Mouse (Mus musculus): Measurements from ENCODE around the gene Camkv. TPM values are rescaled to one million over a fixed set of nuclear protein-coding genes. Genes with fewer than 3 reads are reported as not detected.
A peak's percentile ranks its signal among the peaks of the same experiment; 100 is the strongest.

Camkv gene
- polyA plus RNA-seq, 1 experiment from 2014 or later, result 25.1 TPM

DNA sequence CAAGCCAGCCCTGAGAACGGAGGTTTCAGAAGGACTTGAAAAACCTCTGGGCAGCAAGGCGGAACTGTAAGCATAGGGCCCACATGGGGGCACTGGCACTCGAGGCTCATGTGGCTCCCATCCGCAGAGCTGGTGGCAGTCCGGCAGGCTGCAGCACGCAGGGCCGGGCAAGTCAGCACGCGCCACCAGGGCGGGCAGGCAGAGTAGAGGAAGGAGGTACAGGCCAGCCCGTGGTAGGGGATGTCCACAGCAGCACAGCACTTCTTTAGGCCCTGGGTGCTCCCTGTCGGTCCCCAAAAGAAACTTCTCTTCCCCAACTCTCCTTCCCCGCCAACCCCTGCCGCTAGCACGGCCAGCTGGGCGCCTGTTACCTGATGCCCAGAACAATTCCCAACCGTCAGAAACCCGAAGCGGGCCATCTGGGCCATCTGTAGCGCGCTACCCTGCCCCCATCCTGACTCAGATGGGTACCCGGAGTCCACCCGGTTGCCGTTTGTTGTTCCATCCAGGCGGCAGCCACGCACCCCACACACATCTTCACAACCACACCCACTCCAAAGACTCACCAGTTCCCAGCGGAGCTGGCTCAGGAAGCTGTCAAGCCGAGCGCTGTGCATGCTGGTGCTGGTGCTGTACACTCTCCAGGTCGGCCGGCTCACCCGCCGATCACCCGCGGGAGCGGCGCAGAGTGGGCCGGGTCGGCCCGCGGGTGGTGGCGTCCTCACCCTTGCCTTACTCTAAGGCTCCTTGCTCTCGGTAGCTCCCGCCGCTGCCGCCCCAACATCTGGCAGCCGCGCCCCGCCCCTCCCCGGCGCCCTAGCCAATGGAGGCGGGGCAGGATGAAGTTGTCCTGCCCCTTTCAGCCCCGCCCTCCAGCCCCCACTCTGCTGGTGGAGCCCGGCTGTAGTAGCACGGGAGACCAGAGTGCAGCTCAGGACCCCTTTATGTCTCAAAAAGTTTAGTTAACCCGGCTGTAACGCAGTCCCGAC, 50.0 kb downstream of the Camkv start, which contains the start of gene Inka1:
Inka1 (minus strand) TSS at position 749 of the 989 bp plus-strand sequence.
- Histone ChIP-seq H3K4me1 (ENCODE audit: control insufficient read depth, insufficient read depth, low read length) (peaks cover 6% of the 10 kb centered on the region), H3K27me3 (replicated peaks; ENCODE audit: control insufficient read depth, insufficient read depth, low read length) (no peaks in the 10 kb centered on the region), H3K9ac (ENCODE audit: low read length) (peak within 1 kb of the TSS; percentile 56), H3K4me3 (ENCODE audit: low read depth, low read length) (peak within 1 kb of the TSS; percentile 49), H3K4me2 (ENCODE audit: low read length) (peak within 1 kb of the TSS; percentile 84), H3K27ac (ENCODE audit: low read depth, low read length) (no peak within 1 kb of the TSS), H3K9me3 (replicated peaks; ENCODE audit: control insufficient read depth, low read length) (no peaks in the 10 kb centered on the region), H3K36me3 (ENCODE audit: control insufficient read depth, insufficient read depth, low read length) (no peaks in the 10 kb centered on the region)
- peak; percentile 80 for ATAC-seq
- DNase-seq (ENCODE audit: low spot score), result peak; percentile 77
- WGBS, result under 1% methylated on average over 57 of the region's 58 CpGs

DNA sequence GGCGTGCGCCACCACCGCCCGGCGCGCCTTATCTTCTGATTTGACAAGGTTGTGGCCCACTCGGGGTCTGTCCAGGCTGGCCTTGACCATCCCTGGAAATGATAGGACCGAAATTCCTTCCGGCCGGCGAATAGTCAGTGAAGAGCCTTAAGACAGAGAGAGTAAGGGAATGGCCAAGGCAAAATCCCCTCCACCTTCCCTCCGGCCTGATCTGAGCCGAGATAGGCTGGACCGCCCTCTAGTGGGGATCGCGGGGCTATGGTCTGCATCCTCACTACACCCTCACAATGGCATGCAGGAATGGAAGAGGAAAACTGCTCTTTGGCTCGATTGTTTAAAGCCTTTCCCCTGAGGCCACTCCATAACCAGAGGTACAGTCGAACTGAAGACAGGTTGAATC, 50.9 kb downstream of the Camkv start:
- H3K9ac ChIP-seq (ENCODE audit: low read length), result no peak overlapping the region

DNA sequence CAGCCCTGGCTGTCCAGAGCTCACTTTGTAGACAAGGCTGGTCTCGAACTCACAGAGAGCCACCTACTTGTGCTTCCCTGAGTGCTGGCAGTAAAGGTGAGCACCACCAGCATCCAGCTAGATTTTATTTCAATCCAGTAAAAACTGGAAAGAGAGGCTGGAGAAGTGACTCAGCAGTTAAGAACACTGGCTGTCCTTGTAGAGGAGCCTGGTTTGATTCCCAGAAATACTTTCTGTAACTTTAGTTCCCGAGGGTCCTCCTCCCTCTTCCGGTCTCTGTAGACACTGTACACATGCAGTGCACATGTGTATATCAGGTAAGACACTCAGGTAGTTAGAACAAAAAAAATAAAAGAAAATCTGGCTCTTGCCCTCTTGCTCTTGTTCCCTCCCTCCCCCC, 52.5 kb downstream of the Camkv start:
- no peaks in the 10 kb centered on the region for H3K36me3 ChIP-seq (ENCODE audit: control insufficient read depth, insufficient read depth, low read length)
- H3K4me3 ChIP-seq (ENCODE audit: low read depth, low read length), result no peak overlapping the region
- H3K27ac ChIP-seq (ENCODE audit: low read depth, low read length), result no peak overlapping the region
- H3K9ac ChIP-seq (ENCODE audit: low read length), result no peak overlapping the region
- H3K4me2 ChIP-seq (ENCODE audit: low read length), result no peak overlapping the region
- WGBS, result 81% methylated on average over 3 of the region's 3 CpGs
- H3K9me3 ChIP-seq (replicated peaks; ENCODE audit: control insufficient read depth, low read length), result no peaks in the 10 kb centered on the region
- no peaks in the 10 kb centered on the region for H3K27me3 ChIP-seq (replicated peaks; ENCODE audit: control insufficient read depth, insufficient read depth, low read length)
- H3K4me1 ChIP-seq (ENCODE audit: control insufficient read depth, insufficient read depth, low read length), result peaks cover 4% of the 10 kb centered on the region
- no peak for ATAC-seq
- DNase-seq (ENCODE audit: low spot score), result no peak

More for the DNA sequence above, 50.9 kb downstream of the Camkv start:
- H3K36me3 ChIP-seq (ENCODE audit: control insufficient read depth, insufficient read depth, low read length), result no peaks in the 10 kb centered on the region
- WGBS, result 7% methylated on average over 18 of the region's 18 CpGs
- H3K4me3 ChIP-seq (ENCODE audit: low read depth, low read length), result peak overlapping the region; percentile 49; the same call in 1 of the 2 replicates
- no peaks in the 10 kb centered on the region for H3K9me3 ChIP-seq (replicated peaks; ENCODE audit: control insufficient read depth, low read length)
- DNase-seq (ENCODE audit: low spot score), result peak; percentile 83
- H3K4me2 ChIP-seq (ENCODE audit: low read length), result peak overlapping the region; percentile 84
- no peak overlapping the region for H3K27ac ChIP-seq (ENCODE audit: low read depth, low read length)
- peak; percentile 69 for ATAC-seq
- peaks cover 6% of the 10 kb centered on the region for H3K4me1 ChIP-seq (ENCODE audit: control insufficient read depth, insufficient read depth, low read length)
- no peaks in the 10 kb centered on the region for H3K27me3 ChIP-seq (replicated peaks; ENCODE audit: control insufficient read depth, insufficient read depth, low read length)

DNA sequence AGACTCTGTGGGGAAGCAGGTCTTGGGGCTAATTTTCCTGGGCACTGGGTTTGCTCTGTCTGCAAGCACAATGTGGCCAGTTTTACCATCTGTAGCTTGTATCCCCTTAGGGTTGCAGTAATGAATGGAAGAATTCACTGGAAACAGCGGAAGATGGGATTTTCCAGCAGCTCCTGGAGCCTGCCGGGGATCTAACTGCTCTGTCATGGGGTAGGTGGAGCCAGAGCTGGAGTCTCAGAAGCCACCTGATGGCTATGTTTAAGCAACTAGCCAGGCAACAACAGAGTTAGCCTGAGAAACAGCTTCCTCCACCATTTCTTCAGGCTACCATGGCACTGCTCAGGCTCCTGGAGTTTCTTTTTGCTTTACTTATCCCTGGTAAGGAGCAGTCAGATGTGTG, 56.7 kb downstream of the Camkv start, which contains the start of gene Cdhr4:
Cdhr4 (plus strand) TSS at position 301 of the 400 bp plus-strand sequence.
- 61% methylated on average over 2 of the region's 2 CpGs for WGBS

DNA sequence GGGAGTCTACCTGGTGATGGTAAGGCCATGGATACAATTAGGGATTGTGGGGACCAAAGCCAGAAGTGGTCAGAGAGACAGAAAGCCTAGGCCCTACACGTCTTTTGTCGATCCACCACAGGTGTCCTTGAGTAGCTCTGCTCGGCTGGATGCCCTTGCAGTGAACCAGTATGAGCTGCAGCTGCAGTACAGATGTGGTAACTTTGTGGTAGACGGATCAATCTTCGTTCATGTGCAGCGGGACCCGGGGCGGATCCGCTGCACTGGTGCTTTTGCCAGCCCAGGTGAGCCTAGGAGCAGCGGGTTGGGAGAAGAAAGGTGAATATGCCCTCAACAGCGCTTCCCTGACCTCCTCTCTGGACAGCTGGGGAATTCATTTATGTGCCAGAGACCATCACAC, 57.5 kb downstream of the Camkv start:
- Histone ChIP-seq H3K36me3 (ENCODE audit: control insufficient read depth, insufficient read depth, low read length) (no peaks in the 10 kb centered on the region), H3K4me2 (ENCODE audit: low read length) (no peak overlapping the region), H3K9ac (ENCODE audit: low read length) (no peak overlapping the region), H3K9me3 (replicated peaks; ENCODE audit: control insufficient read depth, low read length) (no peaks in the 10 kb centered on the region), H3K27ac (ENCODE audit: low read depth, low read length) (no peak overlapping the region), H3K4me3 (ENCODE audit: low read depth, low read length) (no peak overlapping the region), H3K27me3 (replicated peaks; ENCODE audit: control insufficient read depth, insufficient read depth, low read length) (no peaks in the 10 kb centered on the region), H3K4me1 (ENCODE audit: control insufficient read depth, insufficient read depth, low read length) (no peaks in the 10 kb centered on the region)
- no peak for DNase-seq (ENCODE audit: low spot score)
- 76% methylated on average over 11 of the region's 11 CpGs for WGBS
- ATAC-seq, result no peak

More for the DNA sequence above, 56.7 kb downstream of the Camkv start, which contains the start of gene Cdhr4:
- no peaks in the 10 kb centered on the region for H3K36me3 ChIP-seq (ENCODE audit: control insufficient read depth, insufficient read depth, low read length)
- no peak within 1 kb of the TSS for H3K4me2 ChIP-seq (ENCODE audit: low read length)
- H3K9ac ChIP-seq (ENCODE audit: low read length), result no peak within 1 kb of the TSS
- ATAC-seq (no peak), DNase-seq (ENCODE audit: low spot score) (no peak)
- H3K4me1 ChIP-seq (ENCODE audit: control insufficient read depth, insufficient read depth, low read length), result no peaks in the 10 kb centered on the region
- no peak within 1 kb of the TSS for H3K4me3 ChIP-seq (ENCODE audit: low read depth, low read length)
- H3K27me3 ChIP-seq (replicated peaks; ENCODE audit: control insufficient read depth, insufficient read depth, low read length), result no peaks in the 10 kb centered on the region
- H3K9me3 ChIP-seq (replicated peaks; ENCODE audit: control insufficient read depth, low read length), result no peaks in the 10 kb centered on the region
- H3K27ac ChIP-seq (ENCODE audit: low read depth, low read length), result no peak within 1 kb of the TSS

DNA sequence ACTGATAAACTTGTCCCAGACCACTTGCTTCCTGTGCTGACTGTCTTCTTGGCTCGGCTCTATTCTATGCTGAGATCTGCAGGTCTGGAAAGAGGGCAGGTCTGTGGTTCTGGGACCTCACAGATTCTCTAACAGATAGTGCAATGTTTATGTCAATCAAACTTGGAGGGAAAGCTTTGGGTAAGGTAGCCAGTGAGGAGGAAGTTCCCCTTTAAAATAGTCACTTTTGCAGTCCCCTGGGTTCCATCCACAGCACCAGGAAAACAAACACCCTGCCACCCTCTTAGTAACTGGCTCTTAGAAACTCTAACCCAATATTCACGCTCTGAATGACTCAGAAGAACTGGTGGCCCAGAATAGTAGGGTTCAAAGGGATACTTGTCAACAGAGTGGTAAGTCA, 59.0 kb downstream of the Camkv start:
- no peaks in the 10 kb centered on the region for H3K9me3 ChIP-seq (replicated peaks; ENCODE audit: control insufficient read depth, low read length)
- ATAC-seq, result no peak
- no peaks in the 10 kb centered on the region for H3K36me3 ChIP-seq (ENCODE audit: control insufficient read depth, insufficient read depth, low read length)
- H3K4me2 ChIP-seq (ENCODE audit: low read length), result no peak overlapping the region
- H3K4me1 ChIP-seq (ENCODE audit: control insufficient read depth, insufficient read depth, low read length), result no peaks in the 10 kb centered on the region
- no peak overlapping the region for H3K4me3 ChIP-seq (ENCODE audit: low read depth, low read length)
- DNase-seq (ENCODE audit: low spot score), result no peak
- H3K9ac ChIP-seq (ENCODE audit: low read length), result no peak overlapping the region
- no peak overlapping the region for H3K27ac ChIP-seq (ENCODE audit: low read depth, low read length)
- 72% methylated on average over 2 of the region's 2 CpGs for WGBS
- no peaks in the 10 kb centered on the region for H3K27me3 ChIP-seq (replicated peaks; ENCODE audit: control insufficient read depth, insufficient read depth, low read length)

DNA sequence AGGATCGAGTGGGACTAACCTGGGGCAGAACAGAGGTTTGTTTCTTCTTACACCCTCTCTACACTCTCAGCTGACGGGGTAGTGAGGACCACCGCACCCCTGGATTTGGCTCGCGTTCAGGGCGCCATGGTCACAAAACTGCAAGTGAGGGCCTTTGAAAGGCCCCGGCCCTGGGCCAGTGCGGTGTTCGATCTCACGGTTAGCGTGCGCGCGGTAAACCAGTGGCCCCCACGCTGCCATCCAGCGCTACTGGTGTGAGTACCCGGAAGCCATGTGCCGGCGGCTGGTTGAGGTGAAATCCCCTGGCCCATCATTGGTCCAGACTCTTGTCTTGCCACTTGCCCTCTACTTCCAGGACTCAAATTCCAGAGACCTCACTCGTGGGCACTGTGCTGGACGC, 60.0 kb downstream of the Camkv start:
- Histone ChIP-seq H3K4me1 (ENCODE audit: control insufficient read depth, insufficient read depth, low read length) (no peaks in the 10 kb centered on the region), H3K4me3 (ENCODE audit: low read depth, low read length) (no peak overlapping the region), H3K9me3 (replicated peaks; ENCODE audit: control insufficient read depth, low read length) (no peaks in the 10 kb centered on the region), H3K9ac (ENCODE audit: low read length) (no peak overlapping the region), H3K27ac (ENCODE audit: low read depth, low read length) (no peak overlapping the region), H3K36me3 (ENCODE audit: control insufficient read depth, insufficient read depth, low read length) (no peaks in the 10 kb centered on the region), H3K4me2 (ENCODE audit: low read length) (no peak overlapping the region), H3K27me3 (replicated peaks; ENCODE audit: control insufficient read depth, insufficient read depth, low read length) (no peaks in the 10 kb centered on the region)
- 91% methylated on average over 21 of the region's 21 CpGs for WGBS
- no peak for ATAC-seq
- no peak for DNase-seq (ENCODE audit: low spot score)

DNA sequence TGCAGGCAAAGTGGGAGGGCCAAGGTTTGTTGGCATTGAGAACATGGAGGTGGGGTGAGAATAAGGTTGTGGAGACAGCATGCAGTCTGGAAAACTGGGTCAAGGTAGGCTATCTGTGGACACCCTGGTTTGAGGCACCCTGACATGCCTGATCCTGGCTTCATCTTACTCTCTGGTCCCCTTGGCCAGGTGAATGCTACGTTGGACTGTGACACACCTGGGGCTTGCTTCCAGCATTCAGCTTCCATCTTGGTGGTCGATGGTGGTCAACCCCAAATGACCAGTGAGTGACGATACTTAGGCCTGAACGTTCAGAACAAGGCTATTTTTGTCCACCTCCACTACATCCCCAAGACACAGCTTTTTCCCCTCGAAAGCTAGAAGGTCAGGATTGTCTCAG, 60.6 kb downstream of the Camkv start, which contains the start of gene Gm20662:
Gm20662 (plus strand) TSS at position 301 of the 400 bp plus-strand sequence.
- ATAC-seq (no peak), DNase-seq (ENCODE audit: low spot score) (no peak)
- Histone ChIP-seq H3K4me1 (ENCODE audit: control insufficient read depth, insufficient read depth, low read length) (no peaks in the 10 kb centered on the region), H3K27ac (ENCODE audit: low read depth, low read length) (no peak within 1 kb of the TSS), H3K36me3 (ENCODE audit: control insufficient read depth, insufficient read depth, low read length) (no peaks in the 10 kb centered on the region), H3K4me3 (ENCODE audit: low read depth, low read length) (no peak within 1 kb of the TSS), H3K27me3 (replicated peaks; ENCODE audit: control insufficient read depth, insufficient read depth, low read length) (no peaks in the 10 kb centered on the region), H3K9me3 (replicated peaks; ENCODE audit: control insufficient read depth, low read length) (no peaks in the 10 kb centered on the region), H3K9ac (ENCODE audit: low read length) (no peak within 1 kb of the TSS), H3K4me2 (ENCODE audit: low read length) (no peak within 1 kb of the TSS)
- 91% methylated on average over 5 of the region's 5 CpGs for WGBS

Measured in forebrain, embryonic 14.5 days (tissue).